Mouse (Mus musculus) kidney, postnatal 14 days (tissue): ENCODE data around the gene Gtpbp2.
A peak's percentile ranks its signal among the peaks of the same experiment; 100 is the strongest.

Experiments
- DNase-seq: peaks from one replicate; pipeline ENCODE4 v3.0.0; 2022; ENCODE audit warnings: mixed read lengths

Gtpbp2 gene

GRCm38 (mm10) chr17:46154336-46154735 is 6.5 kb upstream of the Gtpbp2 start:
- no peak for DNase-seq

GRCm38 (mm10) chr17:46156680-46157079 is 4.2 kb upstream of the Gtpbp2 start:
- no peak for DNase-seq

- DNase-seq: no peak
Measured at GRCm38 (mm10) chr17:46157131-46157530, 3.7 kb upstream of the Gtpbp2 start.

- DNase-seq: no peak
Measured at GRCm38 (mm10) chr17:46159236-46159635, 1.6 kb upstream of the Gtpbp2 start.

- DNase-seq: peak; percentile 96
Measured at GRCm38 (mm10) chr17:46160090-46160662, 656 bp upstream of the Gtpbp2 start.

- DNase-seq: no peak
Measured at GRCm38 (mm10) chr17:46161179-46161578, 347 bp downstream of the Gtpbp2 start.

GRCm38 (mm10) chr17:46161710-46162109 is 878 bp downstream of the Gtpbp2 start:
- no peak for DNase-seq

GRCm38 (mm10) chr17:46162551-46162950 is 1.7 kb downstream of the Gtpbp2 start:
- DNase-seq: no peak

GRCm38 (mm10) chr17:46162951-46163421 is 2.2 kb downstream of the Gtpbp2 start:
- DNase-seq: peak; percentile 64

GRCm38 (mm10) chr17:46164301-46164700 is 3.5 kb downstream of the Gtpbp2 start:
- DNase-seq: no peak

- DNase-seq: no peak
Measured at GRCm38 (mm10) chr17:46164791-46165190, 4.0 kb downstream of the Gtpbp2 start.

GRCm38 (mm10) chr17:46165460-46165859 is 4.6 kb downstream of the Gtpbp2 start:
- no peak for DNase-seq

GRCm38 (mm10) chr17:46166270-46166669 is 5.4 kb downstream of the Gtpbp2 start:
- no peak for DNase-seq

- peak; percentile 33 for DNase-seq
Measured at GRCm38 (mm10) chr17:46167014-46167413, 6.2 kb downstream of the Gtpbp2 start.

- no peak for DNase-seq
Measured at GRCm38 (mm10) chr17:46168318-46168717, 7.5 kb downstream of the Gtpbp2 start.

GRCm38 (mm10) chr17:46168768-46169167 is 7.9 kb downstream of the Gtpbp2 start:
- no peak for DNase-seq

- peak; percentile 40 for DNase-seq
Measured at GRCm38 (mm10) chr17:46170538-46170937, 9.7 kb downstream of the Gtpbp2 start.

- DNase-seq: no peak
Measured at GRCm38 (mm10) chr17:46182273-46182672, 21.4 kb downstream of the Gtpbp2 start.

- DNase-seq: no peak
Measured at GRCm38 (mm10) chr17:46188829-46189228, 28.0 kb downstream of the Gtpbp2 start.

GRCm38 (mm10) chr17:46201151-46201550 is 40.3 kb downstream of the Gtpbp2 start:
- DNase-seq: no peak

- peak; percentile 96 for DNase-seq
Measured at GRCm38 (mm10) chr17:46202421-46203071, 41.7 kb downstream of the Gtpbp2 start, which contains the start of the genes Polh and Xpo5. Polh (minus strand) TSS chr17:46202645. Xpo5 (plus strand) TSS chr17:46202782.

GRCm38 (mm10) chr17:46203078-46203477 is 42.2 kb downstream of the Gtpbp2 start:
- peak; percentile 41 for DNase-seq

GRCm38 (mm10) chr17:46206676-46207075 is 45.8 kb downstream of the Gtpbp2 start:
- peak; percentile 23 for DNase-seq

GRCm38 (mm10) chr17:46210550-46210949 is 49.7 kb downstream of the Gtpbp2 start:
- DNase-seq: peak; percentile 68
